Mouse (Mus musculus) stomach, postnatal 0 days (tissue): ENCODE results near the gene Mdga1. TPM values are rescaled to one million over a fixed set of nuclear protein-coding genes. Genes with fewer than 3 reads are reported as not detected.

ENCODE experiments used
- ATAC-seq: fragments of 200-750 bp; cut with Nextera tagmentation; 2 replicates; pipeline ENCODE4 v1.8.0; 2017; ENCODE audit not compliant: low FRiP score, low TSS enrichment
- DNase-seq: peaks from one replicate; pipeline ENCODE4 v3.0.0-alpha.2; 2016; ENCODE audit warnings: low spot score
- H3K27ac ChIP-seq: fragments of 300-500 bp; sonication (generic); replicated peaks from 2 replicates; pipeline ENCODE4 v1.5.1; 2014; ENCODE audit warnings: mild to moderate bottlenecking, control low read depth
- H3K27me3 ChIP-seq: fragments of 300-500 bp; sonication (generic); 2 replicates; pipeline ENCODE4 v1.6.1; 2014; ENCODE audit warnings: low read length; ENCODE audit not compliant: control insufficient read depth, insufficient read depth
- H3K36me3 ChIP-seq: fragments of 300-500 bp; sonication (generic); 2 replicates; pipeline ENCODE4 v1.6.1; 2014; ENCODE audit warnings: low read length, mixed read lengths; ENCODE audit not compliant: control insufficient read depth, insufficient read depth
- H3K4me1 ChIP-seq: fragments of 300-500 bp; sonication (generic); replicated peaks from 2 replicates; pipeline ENCODE4 v1.6.1; 2014; ENCODE audit warnings: antibody characterized with exemption; ENCODE audit not compliant: control insufficient read depth, insufficient read depth
- H3K4me2 ChIP-seq: fragments of 300-500 bp; sonication (generic); replicated peaks from 2 replicates; pipeline ENCODE4 v1.6.1; 2014; ENCODE audit warnings: low read depth, mild to moderate bottlenecking, control low read depth, moderate library complexity
- H3K4me3 ChIP-seq: fragments of 300-500 bp; sonication (generic); 2 replicates; pipeline ENCODE4 v1.5.1; 2014; ENCODE audit warnings: low read depth, low read length, control low read depth
- H3K9ac ChIP-seq: fragments of 300-500 bp; sonication (generic); 2 replicates; pipeline ENCODE4 v1.6.1; 2014; ENCODE audit warnings: mild to moderate bottlenecking, low read length, control low read depth, mixed read lengths
- H3K9me3 ChIP-seq: fragments of 300-500 bp; sonication (generic); 2 replicates; pipeline ENCODE4 v1.6.1; 2016; ENCODE audit warnings: low read length; ENCODE audit not compliant: control insufficient read depth
- CTCF ChIP-seq: IDR thresholded peaks from 2 replicates; pipeline ENCODE4 v1.5.1; 2016; ENCODE audit warnings: antibody characterized with exemption, low read depth, mild to moderate bottlenecking, moderate library complexity
- EP300 ChIP-seq: optimal IDR thresholded peaks from 2 replicates; pipeline ENCODE3; 2016; ENCODE audit warnings: antibody characterized with exemption
- WGBS: fragments of 180-500 bp; shearing (Covaris S2); extraction: QIAGEN DNeasy Blood & Tissue Kit; methylation state at CpG from one replicate; pipeline ENCODE4 v1.1.7; 2014; 5-methylcytosine and 5-hydroxymethylcytosine counted together
- polyA plus RNA-seq: library from polyadenylated mRNA; unstranded; fragments of >200 nt; fragmentation: Nextera tagmentation; extraction: Ambion mirVana; gene quantifications from 2 replicates; pipeline ENCODE4 v1.2.1, GENCODE M21; 2015

Mdga1 gene
- polyA plus RNA-seq, 1 experiment from 2014 or later = 2.1 TPM

DNA sequence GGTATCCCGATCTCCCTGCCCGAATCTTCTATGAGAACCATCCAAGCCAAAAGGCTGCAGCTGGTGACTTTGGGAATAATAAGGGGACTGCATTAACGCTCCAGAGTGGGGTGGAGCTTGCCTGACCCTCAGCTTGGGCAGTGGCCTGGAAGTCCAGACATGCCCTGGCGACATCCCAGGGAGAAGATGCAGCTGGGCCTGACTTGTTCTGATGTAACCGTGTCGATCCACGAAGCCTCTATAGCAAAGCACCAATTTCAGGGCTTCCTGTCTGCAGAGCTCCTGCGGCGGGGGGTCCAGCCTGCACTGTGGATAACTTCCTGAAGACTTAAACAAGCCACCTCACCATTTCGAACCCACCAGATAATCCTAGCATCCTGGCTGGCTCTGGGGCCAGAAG lies 90.9 kb downstream of the Mdga1 start:
- WGBS = 62% methylated on average over 10 of the region's 10 CpGs
- TF ChIP-seq CTCF = no peak
- TF ChIP-seq EP300 = no peak
- Histone ChIP-seq H3K9me3 (no peaks in the 10 kb centered on the region), H3K27me3 (no peaks in the 10 kb centered on the region), H3K36me3 (no peaks in the 10 kb centered on the region), H3K4me3 (no peak overlapping the region), H3K4me2 (no peak overlapping the region), H3K27ac (no peak overlapping the region), H3K4me1 (no peaks in the 10 kb centered on the region), H3K9ac (no peak overlapping the region)
- ATAC-seq (no peak), DNase-seq (no peak)

DNA sequence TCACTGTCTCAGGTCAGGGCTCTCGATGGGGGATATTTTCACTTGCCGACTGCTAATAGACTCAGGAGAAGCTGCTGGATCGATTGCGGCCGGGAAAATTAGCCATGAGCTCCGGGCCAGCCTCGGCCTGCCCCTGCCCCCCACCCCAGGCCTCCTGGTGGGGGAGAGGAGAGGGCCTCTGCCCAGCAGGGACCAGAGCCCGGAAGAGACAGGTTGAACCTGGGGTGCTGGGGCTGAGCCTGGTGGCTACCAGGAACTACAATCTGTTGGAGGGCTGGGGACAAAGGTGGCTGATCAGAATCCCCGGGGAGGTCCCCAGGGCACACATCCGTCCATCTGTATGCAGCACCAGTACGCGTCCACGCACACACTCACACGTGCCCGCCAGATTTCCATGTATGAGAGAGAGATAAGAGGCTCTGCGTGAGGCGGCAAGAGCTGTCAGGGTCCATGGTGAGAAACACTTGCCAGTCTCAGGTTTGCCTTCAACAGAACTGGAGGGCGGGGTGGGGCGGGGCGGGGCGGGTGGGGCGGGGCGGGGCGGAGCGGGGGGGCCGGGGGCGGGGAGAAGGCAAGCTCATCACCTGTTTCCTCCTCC lies 95.7 kb downstream of the Mdga1 start:
- DNase-seq (no peak), ATAC-seq (no peak)
- WGBS = 26% methylated on average over 22 of the region's 27 CpGs
- no peaks in the 10 kb centered on the region for H3K36me3 ChIP-seq
- H3K4me2 ChIP-seq = no peak overlapping the region
- no peak overlapping the region for H3K4me3 ChIP-seq
- H3K27ac ChIP-seq = no peak overlapping the region
- no peaks in the 10 kb centered on the region for H3K27me3 ChIP-seq
- TF ChIP-seq CTCF (no peak), EP300 (no peak)
- no peak overlapping the region for H3K9ac ChIP-seq
- H3K9me3 ChIP-seq = no peaks in the 10 kb centered on the region
- H3K4me1 ChIP-seq = no peaks in the 10 kb centered on the region

DNA sequence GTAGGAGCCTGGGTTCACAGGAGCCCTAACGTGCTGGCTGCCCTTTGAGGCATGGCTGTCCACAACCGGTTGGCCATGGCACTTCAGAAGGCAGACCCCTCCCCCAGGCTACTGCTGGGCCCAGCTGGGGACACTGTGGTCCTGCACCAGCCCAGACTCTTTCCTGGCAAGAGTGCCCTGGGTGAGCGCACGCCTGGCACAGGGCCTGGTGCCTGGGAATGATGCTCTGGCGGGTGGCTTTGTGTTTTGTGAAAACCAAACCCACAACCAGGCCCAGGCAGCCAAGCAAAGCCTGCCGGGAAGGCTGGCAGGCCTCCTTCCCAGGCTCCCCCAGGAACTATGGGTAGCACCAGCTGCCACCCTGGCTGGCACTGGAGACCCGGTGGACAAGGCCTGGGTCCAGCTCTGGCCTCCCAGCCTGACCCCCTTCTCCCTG lies 96.3 kb downstream of the Mdga1 start:
- H3K36me3 ChIP-seq = no peaks in the 10 kb centered on the region
- no peaks in the 10 kb centered on the region for H3K27me3 ChIP-seq
- ATAC-seq (peak; percentile 38; the same call in 1 of the 2 replicates), DNase-seq (peak; percentile 45)
- H3K9ac ChIP-seq = no peak overlapping the region
- WGBS = 66% methylated on average over 7 of the region's 7 CpGs
- no peaks in the 10 kb centered on the region for H3K4me1 ChIP-seq
- TF ChIP-seq EP300 = no peak
- TF ChIP-seq CTCF = no peak
- H3K4me3 ChIP-seq = no peak overlapping the region
- no peaks in the 10 kb centered on the region for H3K9me3 ChIP-seq
- no peak overlapping the region for H3K27ac ChIP-seq
- no peak overlapping the region for H3K4me2 ChIP-seq

DNA sequence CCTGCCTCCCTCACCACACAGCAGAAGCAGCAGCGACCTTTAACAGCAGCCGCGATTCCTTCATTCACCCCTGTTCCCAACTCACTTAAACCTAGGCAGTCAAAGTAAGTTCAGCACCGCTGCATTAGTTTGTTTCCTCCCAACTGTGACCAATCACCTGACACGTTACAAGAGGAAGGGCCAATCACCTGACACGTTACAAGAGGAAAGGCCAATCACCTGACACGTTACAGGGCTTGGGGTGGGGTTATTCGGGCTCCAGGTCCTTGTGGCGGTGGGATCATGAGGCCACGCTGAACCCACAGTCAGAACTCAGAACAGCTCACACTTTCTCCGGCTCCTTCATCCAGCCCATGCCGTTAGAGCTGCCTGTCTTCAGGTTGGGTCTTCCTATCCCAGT lies 99.6 kb downstream of the Mdga1 start:
- H3K36me3 ChIP-seq = no peaks in the 10 kb centered on the region
- no peak overlapping the region for H3K27ac ChIP-seq
- H3K9ac ChIP-seq = no peak overlapping the region
- TF ChIP-seq CTCF = no peak
- no peak for ATAC-seq
- H3K4me3 ChIP-seq = no peak overlapping the region
- no peak for DNase-seq
- no peaks in the 10 kb centered on the region for H3K9me3 ChIP-seq
- H3K4me1 ChIP-seq = no peaks in the 10 kb centered on the region
- WGBS = 81% methylated on average over 12 of the region's 12 CpGs
- no peaks in the 10 kb centered on the region for H3K27me3 ChIP-seq
- H3K4me2 ChIP-seq = no peak overlapping the region

DNA sequence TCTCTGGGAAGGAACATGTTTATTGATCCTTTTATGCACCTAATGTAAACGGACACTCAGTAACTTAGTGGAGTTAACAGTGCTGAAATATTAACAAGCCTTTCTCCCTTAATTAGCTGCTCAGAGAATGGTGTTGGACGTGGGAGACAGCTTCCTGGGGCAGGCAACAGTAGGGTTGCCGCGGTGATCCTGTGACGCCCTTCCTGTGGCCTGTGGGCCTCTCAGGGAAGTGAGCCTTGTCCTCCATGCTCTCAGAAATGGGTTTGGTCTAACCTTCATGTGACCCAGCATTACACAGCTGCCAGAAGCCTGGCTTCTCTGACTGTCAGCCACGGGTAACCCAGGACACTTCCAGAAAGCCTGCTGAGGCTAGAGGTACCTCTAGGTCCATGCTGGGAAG lies 104.0 kb downstream of the Mdga1 start:
- H3K9ac ChIP-seq = no peak overlapping the region
- no peak overlapping the region for H3K4me3 ChIP-seq
- no peak overlapping the region for H3K4me2 ChIP-seq
- no peaks in the 10 kb centered on the region for H3K27me3 ChIP-seq
- WGBS = 48% methylated on average over 6 of the region's 6 CpGs
- no peak for DNase-seq
- TF ChIP-seq EP300 (no peak), CTCF (no peak)
- no peak for ATAC-seq
- H3K9me3 ChIP-seq = no peaks in the 10 kb centered on the region
- H3K36me3 ChIP-seq = no peaks in the 10 kb centered on the region
- no peaks in the 10 kb centered on the region for H3K4me1 ChIP-seq
- H3K27ac ChIP-seq = no peak overlapping the region

DNA sequence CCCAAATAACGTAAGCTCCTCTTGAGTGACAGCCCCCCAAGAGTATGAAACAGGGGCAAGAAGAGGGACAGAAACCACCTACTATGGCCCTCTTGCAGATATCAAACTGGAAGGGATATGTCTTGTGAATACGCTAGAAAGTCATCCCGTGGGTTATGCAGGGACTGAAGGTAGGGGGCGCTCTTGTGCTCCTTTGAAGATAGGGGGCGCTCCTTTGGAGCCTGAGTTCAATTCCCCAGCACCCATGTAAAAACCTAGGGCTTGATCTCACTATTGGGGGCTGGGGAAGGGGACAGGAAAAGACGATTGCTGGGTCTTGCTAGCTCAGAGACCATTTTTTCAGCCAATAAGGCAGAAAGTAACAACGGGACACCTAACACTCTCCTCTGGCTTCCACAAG lies 105.4 kb downstream of the Mdga1 start:
- 58% methylated on average over 7 of the region's 7 CpGs for WGBS
- H3K4me1 ChIP-seq = no peaks in the 10 kb centered on the region
- H3K4me3 ChIP-seq = no peak overlapping the region
- no peaks in the 10 kb centered on the region for H3K9me3 ChIP-seq
- no peak overlapping the region for H3K4me2 ChIP-seq
- H3K27ac ChIP-seq = no peak overlapping the region
- no peaks in the 10 kb centered on the region for H3K27me3 ChIP-seq
- no peaks in the 10 kb centered on the region for H3K36me3 ChIP-seq
- no peak overlapping the region for H3K9ac ChIP-seq
- no peak for ATAC-seq
- TF ChIP-seq CTCF (peak; percentile 38), EP300 (no peak)
- no peak for DNase-seq
